Mouse (Mus musculus): Measurements from ENCODE around the gene Taar7a. TPM values are rescaled to one million over a fixed set of nuclear protein-coding genes. Genes with fewer than 3 reads are reported as not detected.

The Taar7a gene
- polyA plus RNA-seq, 1 experiment = not detected

GRCm38 (mm10) chr10:23985546-23985945 lies 7.7 kb downstream of the Taar7a start, which contains the start of gene Taar6:
Taar6 (minus strand) TSS chr10:23985646.
- no peak for DNase-seq
- TF ChIP-seq POLR2A (IDR thresholded peaks at IDR 0.05; ENCODE audit: borderline replicate concordance, extremely low read depth, low read depth, low read length) = no peak
- TF ChIP-seq CTCF (IDR thresholded peaks at IDR 0.05; ENCODE audit: insufficient read depth, low read length) = no peak
- WGBS = 72% methylated on average over 8 of the region's 8 CpGs

GRCm38 (mm10) chr10:23978901-23979705 lies 14.2 kb downstream of the Taar7a start:
- H3K4me3 ChIP-seq (replicated peaks; ENCODE audit: extremely low read depth, low read depth, low read length) = no peak overlapping the region
- H3K4me1 ChIP-seq (ENCODE audit: control insufficient read depth, insufficient read depth, low read length) = no peaks in the 10 kb centered on the region
- peak; percentile 44 for DNase-seq
- 37% methylated on average over 16 of the region's 16 CpGs for whole genome bisulfite sequencing
- TF ChIP-seq CTCF (IDR thresholded peaks at IDR 0.05; ENCODE audit: insufficient read depth, low read length) (peak; percentile 65), POLR2A (IDR thresholded peaks at IDR 0.05; ENCODE audit: borderline replicate concordance, extremely low read depth, low read depth, low read length) (no peak)

More at GRCm38 (mm10) chr10:23985546-23985945, 7.7 kb downstream of the Taar7a start, which contains the start of gene Taar6:
- Histone ChIP-seq H3K4me3 (replicated peaks; ENCODE audit: extremely low read depth, low read depth, low read length) (no peak within 1 kb of the TSS), H3K4me1 (ENCODE audit: control insufficient read depth, insufficient read depth, low read length) (no peaks in the 10 kb centered on the region)

DNA sequence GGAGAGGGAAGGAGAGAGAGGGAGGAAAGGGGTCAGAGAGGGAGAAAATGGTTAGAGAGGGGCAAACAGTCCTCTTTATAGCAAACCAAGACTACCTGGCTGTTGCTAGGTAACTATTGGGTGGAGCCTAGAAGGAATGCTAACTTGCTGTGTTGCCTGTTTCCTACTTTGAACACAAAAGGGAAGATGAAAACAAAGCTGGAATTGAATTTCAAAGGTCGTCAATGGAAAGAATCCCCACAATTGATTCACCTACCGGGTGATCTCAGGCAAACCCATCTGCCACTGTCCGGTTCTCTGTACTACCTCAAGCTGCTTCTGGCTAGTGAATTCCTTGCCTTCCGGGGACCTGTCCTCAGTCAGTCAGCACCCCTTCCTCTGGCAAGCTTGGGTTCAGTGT lies 15.3 kb downstream of the Taar7a start:
- no peaks in the 10 kb centered on the region for H3K4me1 ChIP-seq (ENCODE audit: control insufficient read depth, insufficient read depth, low read length)
- 57% methylated on average over 4 of the region's 4 CpGs for WGBS
- no peak for DNase-seq
- H3K4me3 ChIP-seq (replicated peaks; ENCODE audit: extremely low read depth, low read depth, low read length) = no peak overlapping the region
- TF ChIP-seq CTCF (IDR thresholded peaks at IDR 0.05; ENCODE audit: insufficient read depth, low read length) = no peak

GRCm38 (mm10) chr10:23971256-23971655 lies 22.0 kb downstream of the Taar7a start:
- DNase-seq = no peak
- Histone ChIP-seq H3K4me3 (replicated peaks; ENCODE audit: extremely low read depth, low read depth, low read length) (no peak overlapping the region), H3K4me1 (ENCODE audit: control insufficient read depth, insufficient read depth, low read length) (no peaks in the 10 kb centered on the region)
- 80% methylated on average over 5 of the region's 5 CpGs for WGBS
- TF ChIP-seq CTCF (IDR thresholded peaks at IDR 0.05; ENCODE audit: insufficient read depth, low read length) (no peak), POLR2A (IDR thresholded peaks at IDR 0.05; ENCODE audit: borderline replicate concordance, extremely low read depth, low read depth, low read length) (no peak)

DNA sequence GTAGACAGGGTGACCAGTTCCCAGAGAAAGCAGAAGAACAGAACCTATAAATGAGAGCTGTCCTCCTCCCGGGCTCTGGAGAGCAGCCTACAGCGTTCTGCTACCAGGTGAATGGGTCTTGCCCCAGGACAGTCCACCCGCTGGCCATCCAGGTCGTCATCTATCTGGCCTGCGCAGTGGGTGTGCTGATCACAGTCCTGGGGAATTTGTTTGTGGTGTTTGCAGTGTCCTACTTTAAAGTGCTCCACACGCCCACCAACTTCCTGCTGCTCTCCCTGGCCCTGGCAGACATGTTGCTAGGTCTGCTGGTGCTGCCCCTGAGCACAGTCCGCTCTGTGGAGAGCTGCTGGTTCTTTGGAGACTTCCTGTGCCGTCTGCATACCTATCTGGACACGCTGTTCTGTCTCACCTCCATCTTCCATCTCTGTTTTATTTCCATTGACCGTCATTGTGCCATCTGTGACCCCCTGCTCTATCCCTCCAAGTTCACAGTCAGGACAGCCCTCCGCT lies 22.6 kb downstream of the Taar7a start, which contains the start of gene Taar5:
Gene Taar5, plus strand, starts transcription at position 51 of the 510 bp plus-strand sequence.
- WGBS = 84% methylated on average over 11 of the region's 11 CpGs
- no peak within 1 kb of the TSS for H3K4me3 ChIP-seq (replicated peaks; ENCODE audit: extremely low read depth, low read depth, low read length)
- no peak for TF ChIP-seq CTCF (IDR thresholded peaks at IDR 0.05; ENCODE audit: insufficient read depth, low read length)
- no peak for TF ChIP-seq POLR2A (IDR thresholded peaks at IDR 0.05; ENCODE audit: borderline replicate concordance, extremely low read depth, low read depth, low read length)
- no peaks in the 10 kb centered on the region for H3K4me1 ChIP-seq (ENCODE audit: control insufficient read depth, insufficient read depth, low read length)
- DNase-seq = no peak

DNA sequence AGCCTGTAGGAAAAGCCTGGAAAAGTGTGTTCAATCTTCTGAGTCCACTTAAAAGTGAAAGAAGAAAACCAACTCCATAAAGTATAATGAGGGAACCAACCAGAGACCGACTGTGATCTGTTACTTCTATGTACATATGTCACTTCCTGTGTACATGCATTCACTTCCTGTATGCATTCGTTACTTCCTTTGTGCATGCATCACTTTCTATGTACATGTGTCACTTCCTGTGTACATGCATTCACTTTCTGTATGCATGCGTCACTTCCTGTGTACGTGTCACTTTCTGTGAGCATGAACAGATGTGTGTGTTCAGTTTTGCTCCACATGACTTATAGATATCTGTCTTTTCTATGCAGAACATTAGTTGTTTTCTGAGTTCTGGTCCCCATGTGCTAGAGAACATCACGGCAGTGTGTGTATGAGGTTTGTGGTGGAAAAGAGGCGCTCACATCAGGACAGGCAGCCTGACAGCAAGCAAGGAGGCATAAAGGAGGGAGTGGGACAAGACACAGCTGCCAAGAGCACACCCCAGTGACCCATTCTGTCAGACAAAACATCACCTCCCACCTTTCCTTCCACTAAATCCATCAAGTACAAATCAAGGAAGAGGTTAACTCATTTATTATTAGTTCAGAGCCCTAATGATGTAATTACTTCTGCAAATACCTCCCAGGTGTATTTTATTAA lies 28.2 kb downstream of the Taar7a start:
- Histone ChIP-seq H3K4me3 (replicated peaks; ENCODE audit: extremely low read depth, low read depth, low read length) (no peak overlapping the region), H3K4me1 (ENCODE audit: control insufficient read depth, insufficient read depth, low read length) (no peaks in the 10 kb centered on the region)
- no peak for DNase-seq
- TF ChIP-seq POLR2A (IDR thresholded peaks at IDR 0.05; ENCODE audit: borderline replicate concordance, extremely low read depth, low read depth, low read length) (no peak), CTCF (IDR thresholded peaks at IDR 0.05; ENCODE audit: insufficient read depth, low read length) (no peak)
- WGBS = 70% methylated on average over 6 of the region's 6 CpGs

GRCm38 (mm10) chr10:23963444-23963843 lies 29.8 kb downstream of the Taar7a start:
- no peak for TF ChIP-seq POLR2A (IDR thresholded peaks at IDR 0.05; ENCODE audit: borderline replicate concordance, extremely low read depth, low read depth, low read length)
- TF ChIP-seq CTCF (IDR thresholded peaks at IDR 0.05; ENCODE audit: insufficient read depth, low read length) = no peak
- no peak overlapping the region for H3K4me3 ChIP-seq (replicated peaks; ENCODE audit: extremely low read depth, low read depth, low read length)
- 38% methylated on average over 3 of the region's 3 CpGs for WGBS
- H3K4me1 ChIP-seq (ENCODE audit: control insufficient read depth, insufficient read depth, low read length) = no peaks in the 10 kb centered on the region
- DNase-seq = no peak

GRCm38 (mm10) chr10:23960444-23960915 lies 32.8 kb downstream of the Taar7a start, which contains the start of gene Taar4:
Taar4 (plus strand) TSS chr10:23960494.
- no peak for TF ChIP-seq POLR2A (IDR thresholded peaks at IDR 0.05; ENCODE audit: borderline replicate concordance, extremely low read depth, low read depth, low read length)
- Histone ChIP-seq H3K4me3 (replicated peaks; ENCODE audit: extremely low read depth, low read depth, low read length) (no peak within 1 kb of the TSS), H3K4me1 (ENCODE audit: control insufficient read depth, insufficient read depth, low read length) (no peaks in the 10 kb centered on the region)
- DNase-seq = no peak
- WGBS = 93% methylated on average over 13 of the region's 13 CpGs

GRCm38 (mm10) chr10:23959071-23959470 lies 34.2 kb downstream of the Taar7a start:
- H3K4me1 ChIP-seq (ENCODE audit: control insufficient read depth, insufficient read depth, low read length) = no peaks in the 10 kb centered on the region
- no peak overlapping the region for H3K4me3 ChIP-seq (replicated peaks; ENCODE audit: extremely low read depth, low read depth, low read length)
- WGBS = 30% methylated on average over 3 of the region's 3 CpGs
- no peak for DNase-seq
- TF ChIP-seq POLR2A (IDR thresholded peaks at IDR 0.05; ENCODE audit: borderline replicate concordance, extremely low read depth, low read depth, low read length) (no peak), CTCF (IDR thresholded peaks at IDR 0.05; ENCODE audit: insufficient read depth, low read length) (no peak)
